Mouse (Mus musculus): Measurements from ENCODE around the gene Ubald1.

Ubald1 gene

DNA sequence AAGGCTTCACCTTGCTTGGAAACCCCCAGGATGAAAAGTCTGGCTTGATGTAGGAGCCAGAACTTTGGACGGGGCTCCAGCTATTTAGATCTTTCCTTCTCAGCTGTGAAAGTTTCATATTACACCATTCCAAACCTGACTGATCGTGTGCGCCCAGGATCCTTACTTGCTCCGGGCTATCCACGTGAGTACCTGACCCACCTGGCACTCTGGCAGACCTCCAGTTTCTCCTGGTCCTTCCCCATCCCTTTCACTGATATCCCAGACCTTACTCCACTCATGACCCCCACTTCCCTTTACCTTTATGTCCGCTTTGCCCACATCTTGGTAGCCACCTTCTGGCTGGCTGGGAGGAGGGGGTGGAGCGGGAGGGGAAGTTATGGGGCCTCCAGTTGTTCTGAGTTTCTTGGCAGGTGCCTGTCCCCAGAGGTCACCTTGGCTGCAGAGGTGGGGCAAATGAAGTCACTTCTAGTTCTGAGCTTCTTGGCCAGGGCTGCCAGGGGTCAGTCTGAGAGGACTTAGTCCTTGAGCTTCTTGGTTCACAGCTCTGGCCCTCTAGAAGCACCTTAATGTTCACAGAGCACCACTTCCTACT lies 13.9 kb downstream of the Ubald1 start:
- no peak for DNase-seq

DNA sequence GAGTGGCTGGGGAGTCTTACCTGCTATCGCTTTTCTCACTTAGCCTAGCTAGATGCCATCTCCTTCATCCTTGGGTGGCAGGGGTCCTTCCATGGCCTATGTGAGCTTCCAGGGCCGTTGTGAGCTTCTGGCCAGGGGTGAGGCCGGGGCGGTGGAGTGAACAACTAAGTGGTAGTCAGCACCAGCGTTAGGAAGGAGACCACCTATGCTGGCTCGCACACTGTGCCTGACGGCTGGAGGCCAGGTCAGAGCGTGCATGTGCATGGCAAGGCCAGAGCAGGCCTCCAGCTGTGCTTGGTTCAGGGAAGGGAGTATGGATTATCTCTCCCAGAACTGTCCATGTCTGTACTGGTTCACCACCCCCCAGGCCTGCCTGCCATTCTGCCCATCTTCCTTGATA lies 16.4 kb downstream of the Ubald1 start:
- DNase-seq, result no peak

DNA sequence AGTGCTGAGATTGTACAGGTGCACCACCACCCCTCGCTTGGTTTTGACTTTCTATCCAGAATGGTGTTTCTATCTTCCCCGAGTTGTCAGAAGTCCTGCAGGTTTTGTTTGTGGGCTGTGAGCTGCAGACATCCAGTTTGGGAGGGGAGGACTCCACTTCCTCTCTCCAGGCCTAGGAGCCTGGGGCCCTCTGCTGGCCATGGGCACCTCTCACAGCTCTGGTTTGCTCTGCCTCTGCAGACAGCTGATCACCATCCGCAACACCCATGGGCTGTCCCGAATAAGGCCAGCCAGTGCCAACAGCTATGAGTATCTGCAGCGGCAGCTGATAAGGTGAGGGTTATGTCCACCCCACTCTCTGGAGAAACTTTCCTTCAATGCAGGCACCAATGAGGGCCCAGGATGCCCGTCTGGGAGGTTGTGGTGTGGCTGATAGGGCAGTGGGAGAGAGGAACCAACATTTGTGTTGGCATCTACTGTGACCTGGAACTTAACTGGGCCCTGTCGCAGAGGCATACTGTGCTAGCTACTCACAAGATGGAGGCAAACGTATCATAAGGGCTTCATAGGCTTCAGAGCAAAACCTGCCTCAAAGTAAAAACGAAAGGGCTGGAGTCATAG lies 17.1 kb downstream of the Ubald1 start:
- peak; percentile 47 for DNase-seq

DNA sequence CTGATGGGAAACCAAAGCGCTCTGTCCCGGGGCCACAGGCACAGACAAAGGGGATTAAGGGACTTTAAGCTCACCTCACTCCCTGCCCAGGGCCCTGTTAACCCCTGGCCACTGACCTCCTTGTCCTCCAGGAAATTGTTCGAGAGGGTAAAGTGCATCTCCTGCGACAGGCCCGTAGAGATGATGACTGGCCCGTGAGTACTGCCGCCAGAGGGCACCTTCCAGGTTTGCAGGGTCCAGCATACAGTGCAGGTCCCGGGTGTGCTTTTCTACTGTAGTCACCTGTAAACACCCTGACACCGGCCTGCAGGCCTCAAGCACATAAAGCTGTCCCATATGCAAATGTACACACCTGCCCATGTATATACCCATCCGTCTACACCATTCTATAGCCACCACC lies 18.7 kb downstream of the Ubald1 start:
- DNase-seq, result no peak

DNA sequence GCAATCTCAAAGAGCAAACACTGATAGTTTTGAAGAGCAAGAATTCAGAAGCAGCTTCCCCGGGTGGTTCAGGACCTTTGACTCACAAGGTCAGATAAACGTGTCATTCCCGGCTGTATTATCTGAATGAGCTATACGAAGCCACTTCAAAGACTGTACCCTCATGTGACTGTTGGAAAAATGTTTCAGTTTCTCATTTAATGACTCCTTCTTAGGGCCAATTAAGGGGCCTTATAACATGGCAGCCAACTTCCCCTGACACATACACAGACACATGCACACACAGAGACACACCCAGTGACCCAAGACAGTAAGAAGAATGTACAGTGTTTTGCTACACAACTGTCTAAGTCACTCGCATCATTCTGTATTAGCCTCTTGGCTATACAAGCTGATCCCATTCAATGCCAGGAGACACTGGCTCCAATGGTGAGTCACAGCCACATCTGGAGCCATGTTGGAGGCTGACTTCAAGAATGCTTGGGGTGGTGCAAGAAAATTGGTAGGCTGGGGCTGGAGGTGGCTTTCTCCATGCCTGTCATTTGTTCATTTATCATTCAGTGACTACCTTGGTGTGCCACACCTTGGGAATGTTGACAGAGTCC lies 25.0 kb downstream of the Ubald1 start:
- DNase-seq, result no peak

DNA sequence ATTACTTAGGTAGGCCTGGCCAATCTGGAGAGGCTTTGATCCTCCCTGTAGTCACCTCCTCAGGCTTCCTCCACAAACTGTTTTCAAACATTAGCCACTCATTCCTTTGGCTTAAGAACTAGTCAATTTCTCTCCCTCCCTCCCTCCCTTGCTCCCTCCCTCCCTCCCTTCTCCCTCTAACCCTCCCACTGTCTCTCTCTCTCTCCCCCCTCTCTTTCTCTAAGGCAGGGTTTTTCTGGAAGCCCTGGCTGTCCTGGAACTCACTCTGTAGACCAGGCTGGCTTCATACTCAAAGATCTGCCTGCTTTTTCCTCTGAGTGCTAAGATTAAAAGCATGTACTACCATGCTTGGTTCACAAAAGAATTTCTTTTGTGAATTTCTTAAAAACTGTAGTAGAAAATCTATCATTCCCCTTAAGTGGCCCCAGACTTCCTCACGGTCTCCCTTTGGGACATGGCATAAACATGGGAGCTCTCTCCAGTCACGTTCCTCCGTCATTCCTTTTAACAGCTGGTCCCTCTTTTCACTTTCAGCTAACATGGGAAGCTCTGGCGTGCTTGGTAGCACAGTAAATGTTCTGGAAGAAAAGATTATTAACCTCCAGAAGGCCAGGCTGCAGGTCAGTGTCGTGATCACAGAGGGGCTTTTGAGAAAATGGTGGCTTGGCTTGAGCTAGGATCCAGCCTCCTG lies 29.0 kb downstream of the Ubald1 start:
- no peak for DNase-seq

DNA sequence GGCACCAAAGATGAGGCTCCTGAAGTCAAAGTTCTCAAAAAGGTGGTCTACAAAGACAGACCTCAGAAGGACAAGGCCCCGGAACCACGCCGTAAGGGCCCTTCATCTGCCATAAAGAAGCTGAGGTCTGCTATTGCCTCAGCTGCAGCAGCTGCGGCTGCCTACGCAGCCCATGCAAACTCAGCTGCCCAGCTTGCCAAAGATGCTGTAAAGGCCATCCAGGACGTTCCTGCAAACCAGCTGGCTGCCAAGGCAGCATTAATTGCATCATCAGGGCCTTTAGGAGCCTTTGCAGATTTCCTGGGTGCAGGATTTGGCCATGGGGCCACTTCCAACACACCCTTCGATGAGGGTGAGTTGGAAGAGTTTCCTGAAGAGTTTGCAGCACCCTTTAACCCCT lies 29.8 kb downstream of the Ubald1 start:
- DNase-seq, result no peak

DNA sequence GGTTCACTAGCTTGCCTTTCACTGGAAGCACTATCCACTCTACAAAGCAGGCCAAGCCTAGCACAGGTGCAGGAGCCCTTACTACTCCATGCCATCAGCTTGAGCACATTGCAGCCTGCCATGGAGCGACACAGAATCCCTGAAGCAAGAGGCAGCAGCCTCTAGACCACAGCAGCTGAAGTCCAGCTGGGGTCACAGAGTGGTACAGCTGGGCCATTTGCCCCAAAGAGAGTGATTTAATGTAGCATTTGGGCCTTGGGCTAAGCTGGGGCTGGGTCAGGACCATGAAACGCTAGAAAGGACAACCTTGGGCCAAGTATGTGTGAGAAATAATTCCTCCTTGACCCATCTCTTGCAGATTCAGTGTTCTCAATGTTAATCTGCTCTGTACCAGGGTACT lies 32.0 kb downstream of the Ubald1 start:
- DNase-seq, result no peak

DNA sequence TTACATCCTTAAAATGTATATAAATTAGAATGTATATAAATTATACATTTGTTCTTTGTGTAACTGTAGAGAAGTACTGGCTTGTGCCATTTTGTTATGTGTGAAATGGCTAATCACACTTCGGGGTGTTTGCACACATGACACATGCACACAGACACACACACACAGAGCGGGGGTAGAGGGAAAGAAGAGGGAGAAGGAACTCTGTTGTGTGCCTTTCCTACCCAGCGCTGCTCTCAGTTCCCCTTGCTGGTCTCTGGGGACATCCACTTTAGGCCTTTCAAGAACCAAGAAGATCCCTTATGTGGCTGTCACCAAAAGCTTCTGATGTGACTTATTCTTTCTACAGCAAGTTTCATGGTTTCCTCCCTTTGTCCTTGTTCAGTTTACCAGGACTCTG lies 33.1 kb downstream of the Ubald1 start:
- DNase-seq, result no peak

DNA sequence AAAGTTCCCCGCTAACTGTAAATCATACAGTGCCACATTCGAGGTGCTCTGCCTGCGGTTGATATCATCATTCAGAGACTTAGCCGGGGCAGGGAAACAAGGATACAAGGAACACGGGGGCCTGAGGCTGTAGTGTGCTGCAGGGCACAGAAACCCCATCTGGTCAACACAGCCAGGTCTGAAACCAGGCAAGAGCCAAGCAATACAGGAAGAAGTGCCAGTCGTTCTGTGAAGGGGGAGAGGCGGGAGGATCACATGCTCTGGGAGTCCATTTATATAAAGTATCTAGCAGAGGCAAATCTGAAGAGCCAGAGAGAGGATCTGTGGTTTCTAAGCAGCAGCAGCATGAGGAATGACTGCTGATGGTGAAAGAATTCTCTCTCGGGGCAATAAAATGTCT lies 39.9 kb downstream of the Ubald1 start:
- no peak for DNase-seq

DNA sequence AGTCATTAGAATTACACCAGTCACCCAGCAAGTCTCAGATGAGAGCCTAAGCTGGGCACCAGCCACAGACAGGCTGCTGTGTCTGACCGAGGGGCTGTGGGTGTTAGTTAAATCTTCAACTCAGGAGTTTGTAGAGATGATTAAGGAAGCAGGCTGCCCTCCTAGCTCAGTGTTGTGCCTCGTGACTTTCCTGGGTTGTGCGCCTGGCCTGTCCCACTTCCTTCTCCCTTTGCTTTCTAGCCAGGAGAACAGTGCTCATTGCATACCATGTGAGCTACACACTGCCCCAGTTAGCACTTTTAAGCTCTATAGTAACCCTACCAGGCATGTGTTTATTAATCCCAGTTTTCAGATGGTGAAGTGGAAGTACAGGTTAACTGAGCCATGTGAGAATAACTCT lies 40.6 kb downstream of the Ubald1 start:
- no peak for DNase-seq

DNA sequence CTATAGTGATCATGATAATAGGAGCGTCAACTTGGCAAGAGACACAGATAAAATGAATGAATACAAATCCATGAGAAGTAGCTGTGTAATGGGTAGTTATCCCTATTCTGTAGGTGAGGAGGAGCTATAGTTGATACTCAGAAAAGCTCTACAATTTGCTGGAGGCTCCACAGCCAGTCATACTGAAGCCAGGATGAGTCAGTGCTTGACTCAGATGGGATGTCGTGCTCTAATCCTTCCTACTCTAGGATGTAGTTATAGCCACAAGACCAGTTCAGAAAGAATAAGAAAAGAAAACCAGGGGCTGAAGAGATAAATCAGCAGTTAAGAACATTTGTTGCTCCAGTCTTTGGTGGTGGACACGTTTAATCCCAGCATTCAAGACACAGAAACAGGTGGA lies 42.5 kb downstream of the Ubald1 start:
- no peak for DNase-seq

DNA sequence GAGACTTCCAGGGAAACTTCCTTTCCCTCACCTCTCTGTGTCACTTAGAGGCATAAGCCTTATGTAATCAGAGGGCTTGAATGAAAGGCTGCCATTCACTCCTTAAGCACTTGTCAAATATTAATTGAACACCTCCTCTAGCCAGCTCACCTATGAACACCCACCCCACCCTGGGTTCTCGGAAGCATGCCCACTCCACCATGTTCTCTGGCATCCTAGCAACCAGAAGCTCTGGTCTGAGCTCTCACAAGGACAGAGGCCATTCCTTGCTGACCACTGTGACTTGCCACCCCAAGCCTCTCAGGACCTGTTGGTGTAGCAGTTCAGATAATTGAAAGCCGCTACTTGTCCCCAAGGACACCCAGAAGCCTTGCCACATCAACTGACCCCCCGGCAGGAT lies 44.9 kb downstream of the Ubald1 start, which contains the start of gene 4930562C15Rik:
Gene 4930562C15Rik (plus strand): TSS at position 226 of the 400 bp plus-strand sequence.
- DNase-seq, result no peak

DNA sequence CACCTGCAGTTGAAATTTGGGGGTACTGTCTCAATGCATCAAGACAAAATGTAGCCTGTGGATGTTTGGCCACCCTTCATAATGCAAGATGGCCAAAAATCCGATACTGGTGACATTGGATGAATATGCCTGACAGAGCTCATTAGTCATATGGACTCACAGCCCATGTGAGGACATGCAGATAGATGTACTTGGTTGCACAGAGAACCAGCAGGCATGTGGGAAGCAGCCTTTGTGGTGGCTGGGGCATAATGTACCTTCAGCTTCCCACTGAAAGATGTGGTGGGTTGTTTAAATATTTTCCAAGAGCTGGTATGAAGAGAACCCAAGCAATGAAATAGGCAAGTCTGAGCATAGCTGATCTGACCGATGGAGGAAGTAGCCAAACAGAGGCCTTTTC lies 46.3 kb downstream of the Ubald1 start:
- no peak for DNase-seq

DNA sequence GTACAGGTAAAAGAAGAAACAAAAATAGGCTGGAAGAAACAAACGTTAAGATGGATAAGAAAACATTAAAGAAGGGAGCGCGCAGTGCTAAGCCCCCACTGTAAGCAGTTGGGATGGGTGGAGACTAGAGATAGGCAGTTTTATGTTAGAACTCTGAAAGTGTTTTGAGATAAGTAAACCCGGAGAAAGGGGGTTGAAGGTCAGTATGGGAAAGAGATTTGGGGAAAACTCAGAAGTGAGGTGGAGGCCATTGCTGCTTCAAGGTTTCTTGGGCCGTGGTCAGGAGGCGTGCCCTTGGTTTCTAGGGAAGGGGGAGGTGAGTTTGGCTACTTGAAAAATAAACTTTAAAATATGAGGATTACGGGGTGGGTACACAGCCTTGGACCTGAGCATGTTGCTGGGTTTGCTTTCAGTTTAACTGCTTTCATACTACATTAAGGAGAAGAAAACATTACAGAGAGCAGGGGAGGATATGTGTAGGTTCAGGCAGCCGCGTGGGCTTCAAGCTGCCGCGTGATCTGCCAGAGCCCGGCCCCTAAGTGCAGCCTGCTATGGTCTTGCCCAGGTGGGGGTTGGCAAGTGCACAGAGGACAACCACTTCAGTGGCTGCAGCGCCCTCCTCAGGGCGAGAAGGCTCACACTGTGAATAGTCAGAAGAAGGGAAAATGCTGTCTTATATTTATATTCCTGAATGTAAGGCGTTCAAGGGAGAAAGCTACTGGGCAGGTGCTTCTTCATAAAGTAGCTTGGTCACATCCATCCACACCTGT lies 48.3 kb downstream of the Ubald1 start:
- DNase-seq, result no peak

DNA sequence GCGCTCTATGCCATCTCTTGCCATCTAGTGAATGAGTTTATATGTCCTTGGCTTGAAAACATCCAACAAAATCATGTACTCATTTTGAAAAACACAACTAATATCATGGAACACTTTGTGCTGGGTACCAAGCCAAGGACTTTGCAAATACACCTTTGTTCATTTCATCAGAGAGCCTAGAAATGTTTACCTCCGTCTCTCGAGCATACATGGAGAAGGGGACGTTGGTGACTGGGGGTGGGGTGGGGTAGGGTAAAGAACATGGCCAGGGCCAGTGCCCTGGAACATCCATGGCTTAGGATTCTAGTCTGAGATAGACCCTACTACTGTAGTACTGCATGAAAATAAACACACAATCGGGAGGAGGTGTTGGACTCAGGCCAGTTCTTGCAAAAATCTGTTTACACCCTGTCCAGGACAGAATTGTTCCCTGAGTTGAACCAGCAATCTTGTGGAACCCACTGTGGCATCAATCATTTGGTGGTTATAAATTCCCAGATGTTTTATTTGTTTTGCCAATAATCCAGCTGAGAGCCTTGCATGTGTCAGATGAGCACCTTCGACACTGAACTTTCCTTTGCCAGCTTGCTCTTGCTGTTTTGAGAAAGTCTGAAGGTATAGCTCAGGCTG lies 50.7 kb downstream of the Ubald1 start:
- DNase-seq, result no peak

DNA sequence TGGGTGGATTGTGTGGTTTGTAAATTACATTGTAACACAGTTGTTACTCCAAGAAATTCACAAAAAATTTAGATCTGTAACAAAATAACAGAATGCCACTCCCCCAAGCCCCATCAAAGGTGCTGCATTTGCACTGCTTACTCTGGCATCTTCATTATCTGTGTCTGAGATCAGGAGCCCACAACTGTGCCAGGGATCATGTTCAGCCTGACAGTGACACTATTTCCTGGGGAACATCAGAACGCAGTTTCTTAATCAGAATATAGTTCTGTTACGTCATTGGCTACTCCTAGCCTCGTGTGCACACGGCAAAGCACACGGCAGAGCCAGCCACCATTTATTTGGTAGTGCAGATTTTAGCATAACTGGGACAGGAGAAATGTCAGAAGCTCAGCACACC lies 52.5 kb downstream of the Ubald1 start:
- DNase-seq, result no peak
